Mouse (Mus musculus) olfactory bulb, adult 2 months (tissue): ENCODE results near the gene Hoxb2.

Experiments
- CTCF ChIP-seq: fragments of 200-500 bp; IDR thresholded peaks from 2 replicates; pipeline ENCODE4 v1.5.1; 2012; ENCODE audit warnings: low read depth, mild to moderate bottlenecking, low read length, moderate library complexity; ENCODE audit not compliant: insufficient read depth
- POLR2A ChIP-seq: fragments of 200-500 bp; IDR thresholded peaks from 2 replicates; pipeline ENCODE4 v1.6.1; 2012; ENCODE audit warnings: mild to moderate bottlenecking, low read depth, low read length, moderate library complexity; ENCODE audit not compliant: insufficient read depth

- TF ChIP-seq POLR2A (no peak), CTCF (no peak)
Measured at GRCm38 (mm10) chr11:96341701-96342575, 8.4 kb upstream of the Hoxb2 start.
